Mouse (Mus musculus) stomach, postnatal 0 days (tissue): ENCODE results near the gene Tox2.

Source experiments
- CTCF ChIP-seq: IDR thresholded peaks from 2 replicates; pipeline ENCODE4 v1.5.1; 2016; ENCODE audit warnings: antibody characterized with exemption, low read depth, mild to moderate bottlenecking, moderate library complexity
- EP300 ChIP-seq: optimal IDR thresholded peaks from 2 replicates; pipeline ENCODE3; 2016; ENCODE audit warnings: antibody characterized with exemption

GRCm38 (mm10) chr2:163209139-163209538, 6.2 kb downstream of the Tox2 start:
- TF ChIP-seq EP300 (no peak), CTCF (no peak)
